Mouse (Mus musculus): ENCODE measurements around the gene Tmtc2. TPM values are rescaled to one million over a fixed set of nuclear protein-coding genes. Genes with fewer than 3 reads are reported as not detected.

Tmtc2 gene
- polyA plus RNA-seq, 1 experiment from 2014 or later = 7.2 TPM

GRCm38 (mm10) chr10:105571831-105572230, 2.4 kb downstream of the Tmtc2 start:
- TF ChIP-seq EP300 (IDR thresholded peaks at IDR 0.05) (no peak), CTCF (IDR thresholded peaks at IDR 0.05) (no peak)
- H3K36me3 ChIP-seq (ENCODE audit: insufficient read depth, low read length) = no peaks in the 10 kb centered on the region
- DNase-seq (ENCODE audit: low spot score) (no peak), ATAC-seq (no peak)
- WGBS = 56% methylated on average over 4 of the region's 4 CpGs
- no peaks in the 10 kb centered on the region for H3K4me1 ChIP-seq (ENCODE audit: insufficient read depth, low read depth, low read length)
- H3K27ac ChIP-seq (ENCODE audit: low read length) = no peak overlapping the region
- no peak overlapping the region for H3K9ac ChIP-seq (replicated peaks; ENCODE audit: low read depth)
- no peaks in the 10 kb centered on the region for H3K27me3 ChIP-seq (replicated peaks; ENCODE audit: insufficient read depth, low read length)
- peak overlapping the region; percentile 89 for H3K4me2 ChIP-seq (replicated peaks; ENCODE audit: low read depth, low read length)
- peak overlapping the region; percentile 75; the same call in 1 of the 2 replicates for H3K4me3 ChIP-seq (ENCODE audit: low read depth, low read length)
- H3K9me3 ChIP-seq (ENCODE audit: low read length) = no peaks in the 10 kb centered on the region

GRCm38 (mm10) chr10:105571019-105571418, 3.2 kb downstream of the Tmtc2 start:
- ATAC-seq = no peak
- TF ChIP-seq CTCF (IDR thresholded peaks at IDR 0.05) (no peak), EP300 (IDR thresholded peaks at IDR 0.05) (no peak)
- H3K27ac ChIP-seq (ENCODE audit: low read length) = no peak overlapping the region
- H3K9me3 ChIP-seq (ENCODE audit: low read length) = no peaks in the 10 kb centered on the region
- no peaks in the 10 kb centered on the region for H3K36me3 ChIP-seq (ENCODE audit: insufficient read depth, low read length)
- no peak overlapping the region for H3K4me2 ChIP-seq (replicated peaks; ENCODE audit: low read depth, low read length)
- H3K9ac ChIP-seq (replicated peaks; ENCODE audit: low read depth) = no peak overlapping the region
- H3K27me3 ChIP-seq (replicated peaks; ENCODE audit: insufficient read depth, low read length) = no peaks in the 10 kb centered on the region
- no peaks in the 10 kb centered on the region for H3K4me1 ChIP-seq (ENCODE audit: insufficient read depth, low read depth, low read length)
- 84% methylated on average over 8 of the region's 8 CpGs for WGBS
- no peak for DNase-seq (ENCODE audit: low spot score)
- H3K4me3 ChIP-seq (ENCODE audit: low read depth, low read length) = no peak overlapping the region

- DNase-seq (ENCODE audit: low spot score) (no peak), ATAC-seq (no peak)
- H3K27ac ChIP-seq (ENCODE audit: low read length) = no peak overlapping the region
- H3K4me2 ChIP-seq (replicated peaks; ENCODE audit: low read depth, low read length) = no peak overlapping the region
- H3K4me1 ChIP-seq (ENCODE audit: insufficient read depth, low read depth, low read length) = no peaks in the 10 kb centered on the region
- H3K27me3 ChIP-seq (replicated peaks; ENCODE audit: insufficient read depth, low read length) = no peaks in the 10 kb centered on the region
- 59% methylated on average over 4 of the region's 4 CpGs for WGBS
- no peaks in the 10 kb centered on the region for H3K9me3 ChIP-seq (ENCODE audit: low read length)
- TF ChIP-seq CTCF (IDR thresholded peaks at IDR 0.05) (no peak), EP300 (IDR thresholded peaks at IDR 0.05) (no peak)
- H3K36me3 ChIP-seq (ENCODE audit: insufficient read depth, low read length) = no peaks in the 10 kb centered on the region
- no peak overlapping the region for H3K4me3 ChIP-seq (ENCODE audit: low read depth, low read length)
- no peak overlapping the region for H3K9ac ChIP-seq (replicated peaks; ENCODE audit: low read depth)
Measured at GRCm38 (mm10) chr10:105569573-105569972, 4.7 kb downstream of the Tmtc2 start.

GRCm38 (mm10) chr10:105567825-105568531, 6.3 kb downstream of the Tmtc2 start:
- Histone ChIP-seq H3K36me3 (ENCODE audit: insufficient read depth, low read length) (no peaks in the 10 kb centered on the region), H3K9me3 (ENCODE audit: low read length) (no peaks in the 10 kb centered on the region), H3K9ac (replicated peaks; ENCODE audit: low read depth) (no peak overlapping the region), H3K4me2 (replicated peaks; ENCODE audit: low read depth, low read length) (no peak overlapping the region), H3K4me1 (ENCODE audit: insufficient read depth, low read depth, low read length) (no peaks in the 10 kb centered on the region), H3K27ac (ENCODE audit: low read length) (no peak overlapping the region), H3K27me3 (replicated peaks; ENCODE audit: insufficient read depth, low read length) (no peaks in the 10 kb centered on the region), H3K4me3 (ENCODE audit: low read depth, low read length) (no peak overlapping the region)
- ATAC-seq (no peak), DNase-seq (ENCODE audit: low spot score) (no peak)
- no peak for TF ChIP-seq CTCF (IDR thresholded peaks at IDR 0.05)
- no peak for TF ChIP-seq EP300 (IDR thresholded peaks at IDR 0.05)
- 83% methylated on average over 8 of the region's 8 CpGs for WGBS

- DNase-seq (ENCODE audit: low spot score) (peak; percentile 40), ATAC-seq (no peak)
- H3K4me2 ChIP-seq (replicated peaks; ENCODE audit: low read depth, low read length) = no peak overlapping the region
- 63% methylated on average over 4 of the region's 4 CpGs for WGBS
- H3K9me3 ChIP-seq (ENCODE audit: low read length) = no peaks in the 10 kb centered on the region
- H3K36me3 ChIP-seq (ENCODE audit: insufficient read depth, low read length) = no peaks in the 10 kb centered on the region
- TF ChIP-seq EP300 (IDR thresholded peaks at IDR 0.05) (0 out of 2 replicates have a peak, but pooled peaks have one; percentile 20), CTCF (IDR thresholded peaks at IDR 0.05) (no peak)
- no peak overlapping the region for H3K4me3 ChIP-seq (ENCODE audit: low read depth, low read length)
- no peak overlapping the region for H3K9ac ChIP-seq (replicated peaks; ENCODE audit: low read depth)
- no peak overlapping the region for H3K27ac ChIP-seq (ENCODE audit: low read length)
- no peaks in the 10 kb centered on the region for H3K27me3 ChIP-seq (replicated peaks; ENCODE audit: insufficient read depth, low read length)
- H3K4me1 ChIP-seq (ENCODE audit: insufficient read depth, low read depth, low read length) = no peaks in the 10 kb centered on the region
Measured at GRCm38 (mm10) chr10:105561548-105561947, 12.7 kb downstream of the Tmtc2 start.

GRCm38 (mm10) chr10:105557581-105557980, 16.7 kb downstream of the Tmtc2 start:
- TF ChIP-seq CTCF (IDR thresholded peaks at IDR 0.05) = no peak
- no peak for TF ChIP-seq EP300 (IDR thresholded peaks at IDR 0.05)
- DNase-seq (ENCODE audit: low spot score) (no peak), ATAC-seq (no peak)
- 58% methylated on average over 5 of the region's 5 CpGs for WGBS
- Histone ChIP-seq H3K36me3 (ENCODE audit: insufficient read depth, low read length) (no peaks in the 10 kb centered on the region), H3K4me1 (ENCODE audit: insufficient read depth, low read depth, low read length) (no peaks in the 10 kb centered on the region), H3K27me3 (replicated peaks; ENCODE audit: insufficient read depth, low read length) (no peaks in the 10 kb centered on the region), H3K27ac (ENCODE audit: low read length) (no peak overlapping the region), H3K4me2 (replicated peaks; ENCODE audit: low read depth, low read length) (no peak overlapping the region), H3K4me3 (ENCODE audit: low read depth, low read length) (no peak overlapping the region), H3K9ac (replicated peaks; ENCODE audit: low read depth) (no peak overlapping the region), H3K9me3 (ENCODE audit: low read length) (no peaks in the 10 kb centered on the region)

All from lung, postnatal 0 days (tissue).